Mouse (Mus musculus): ENCODE measurements around the gene Auts2. TPM values are rescaled to one million over a fixed set of nuclear protein-coding genes. Genes with fewer than 3 reads are reported as not detected.

The Auts2 gene
- polyA plus RNA-seq, 1 experiment from 2014 or later, result 47.7 TPM

GRCm38 (mm10) chr5:131698900-131699299 lies 844.2 kb downstream of the Auts2 start:
- no peaks in the 10 kb centered on the region for H3K9me3 ChIP-seq (ENCODE audit: control insufficient read depth, low read depth, low read length)
- WGBS, result 95% methylated on average over 7 of the region's 7 CpGs
- H3K4me3 ChIP-seq (ENCODE audit: low read depth, low read length), result no peak overlapping the region
- no peaks in the 10 kb centered on the region for H3K36me3 ChIP-seq (ENCODE audit: control insufficient read depth, insufficient read depth, low read length)
- no peak overlapping the region for H3K27ac ChIP-seq (ENCODE audit: low read length)
- H3K27me3 ChIP-seq (ENCODE audit: control insufficient read depth, insufficient read depth, low read length), result no peaks in the 10 kb centered on the region
- no peak overlapping the region for H3K4me2 ChIP-seq (replicated peaks; ENCODE audit: low read depth, low read length)
- no peaks in the 10 kb centered on the region for H3K4me1 ChIP-seq (ENCODE audit: control insufficient read depth, insufficient read depth, low read length)
- no peak overlapping the region for H3K9ac ChIP-seq (replicated peaks; ENCODE audit: low read depth, low read length)
- ATAC-seq (ENCODE audit: insufficient number of reproducible peaks, insufficient read depth, low FRiP score, low read depth), result no peak

- Histone ChIP-seq H3K4me2 (replicated peaks; ENCODE audit: low read depth, low read length) (no peak overlapping the region), H3K27me3 (ENCODE audit: control insufficient read depth, insufficient read depth, low read length) (no peaks in the 10 kb centered on the region), H3K4me1 (ENCODE audit: control insufficient read depth, insufficient read depth, low read length) (no peaks in the 10 kb centered on the region), H3K4me3 (ENCODE audit: low read depth, low read length) (no peak overlapping the region), H3K27ac (ENCODE audit: low read length) (no peak overlapping the region), H3K9ac (replicated peaks; ENCODE audit: low read depth, low read length) (no peak overlapping the region), H3K36me3 (ENCODE audit: control insufficient read depth, insufficient read depth, low read length) (no peaks in the 10 kb centered on the region), H3K9me3 (ENCODE audit: control insufficient read depth, low read depth, low read length) (no peaks in the 10 kb centered on the region)
- no peak for ATAC-seq (ENCODE audit: insufficient number of reproducible peaks, insufficient read depth, low FRiP score, low read depth)
- WGBS, result 71% methylated on average over 1 of the region's 1 CpGs
These were observed 852.4 kb downstream of the Auts2 start for GRCm38 (mm10) chr5:131690781-131691180.

GRCm38 (mm10) chr5:131686956-131687618 lies 856.1 kb downstream of the Auts2 start:
- Histone ChIP-seq H3K36me3 (ENCODE audit: control insufficient read depth, insufficient read depth, low read length) (no peaks in the 10 kb centered on the region), H3K4me1 (ENCODE audit: control insufficient read depth, insufficient read depth, low read length) (no peaks in the 10 kb centered on the region)
- WGBS, result 73% methylated on average over 8 of the region's 8 CpGs

GRCm38 (mm10) chr5:131680127-131680845 lies 862.9 kb downstream of the Auts2 start:
- 70% methylated on average over 12 of the region's 12 CpGs for WGBS

More at GRCm38 (mm10) chr5:131686956-131687618, 856.1 kb downstream of the Auts2 start:
- Histone ChIP-seq H3K9me3 (ENCODE audit: control insufficient read depth, low read depth, low read length) (no peaks in the 10 kb centered on the region), H3K9ac (replicated peaks; ENCODE audit: low read depth, low read length) (no peak overlapping the region), H3K4me3 (ENCODE audit: low read depth, low read length) (no peak overlapping the region), H3K27me3 (ENCODE audit: control insufficient read depth, insufficient read depth, low read length) (no peaks in the 10 kb centered on the region), H3K4me2 (replicated peaks; ENCODE audit: low read depth, low read length) (no peak overlapping the region), H3K27ac (ENCODE audit: low read length) (no peak overlapping the region)
- ATAC-seq (ENCODE audit: insufficient number of reproducible peaks, insufficient read depth, low FRiP score, low read depth), result no peak

GRCm38 (mm10) chr5:131679523-131679922 lies 863.6 kb downstream of the Auts2 start:
- Histone ChIP-seq H3K27ac (ENCODE audit: low read length) (no peak overlapping the region), H3K9me3 (ENCODE audit: control insufficient read depth, low read depth, low read length) (no peaks in the 10 kb centered on the region), H3K36me3 (ENCODE audit: control insufficient read depth, insufficient read depth, low read length) (no peaks in the 10 kb centered on the region), H3K27me3 (ENCODE audit: control insufficient read depth, insufficient read depth, low read length) (no peaks in the 10 kb centered on the region), H3K4me3 (ENCODE audit: low read depth, low read length) (no peak overlapping the region), H3K9ac (replicated peaks; ENCODE audit: low read depth, low read length) (no peak overlapping the region), H3K4me2 (replicated peaks; ENCODE audit: low read depth, low read length) (no peak overlapping the region), H3K4me1 (ENCODE audit: control insufficient read depth, insufficient read depth, low read length) (no peaks in the 10 kb centered on the region)
- 97% methylated on average over 1 of the region's 1 CpGs for WGBS
- ATAC-seq (ENCODE audit: insufficient number of reproducible peaks, insufficient read depth, low FRiP score, low read depth), result no peak

More at GRCm38 (mm10) chr5:131680127-131680845, 862.9 kb downstream of the Auts2 start:
- no peak overlapping the region for H3K9ac ChIP-seq (replicated peaks; ENCODE audit: low read depth, low read length)
- ATAC-seq (ENCODE audit: insufficient number of reproducible peaks, insufficient read depth, low FRiP score, low read depth), result no peak
- H3K27ac ChIP-seq (ENCODE audit: low read length), result no peak overlapping the region
- no peaks in the 10 kb centered on the region for H3K27me3 ChIP-seq (ENCODE audit: control insufficient read depth, insufficient read depth, low read length)
- H3K4me1 ChIP-seq (ENCODE audit: control insufficient read depth, insufficient read depth, low read length), result no peaks in the 10 kb centered on the region
- no peaks in the 10 kb centered on the region for H3K9me3 ChIP-seq (ENCODE audit: control insufficient read depth, low read depth, low read length)
- no peak overlapping the region for H3K4me3 ChIP-seq (ENCODE audit: low read depth, low read length)
- no peak overlapping the region for H3K4me2 ChIP-seq (replicated peaks; ENCODE audit: low read depth, low read length)
- no peaks in the 10 kb centered on the region for H3K36me3 ChIP-seq (ENCODE audit: control insufficient read depth, insufficient read depth, low read length)

- Histone ChIP-seq H3K9ac (replicated peaks; ENCODE audit: low read depth, low read length) (no peak overlapping the region), H3K4me2 (replicated peaks; ENCODE audit: low read depth, low read length) (no peak overlapping the region), H3K36me3 (ENCODE audit: control insufficient read depth, insufficient read depth, low read length) (no peaks in the 10 kb centered on the region), H3K9me3 (ENCODE audit: control insufficient read depth, low read depth, low read length) (no peaks in the 10 kb centered on the region), H3K27ac (ENCODE audit: low read length) (no peak overlapping the region), H3K4me1 (ENCODE audit: control insufficient read depth, insufficient read depth, low read length) (no peaks in the 10 kb centered on the region), H3K4me3 (ENCODE audit: low read depth, low read length) (no peak overlapping the region), H3K27me3 (ENCODE audit: control insufficient read depth, insufficient read depth, low read length) (no peaks in the 10 kb centered on the region)
- no peak for ATAC-seq (ENCODE audit: insufficient number of reproducible peaks, insufficient read depth, low FRiP score, low read depth)
- WGBS, result 83% methylated on average over 5 of the region's 5 CpGs
These were observed 865.6 kb downstream of the Auts2 start for GRCm38 (mm10) chr5:131677518-131677917.

GRCm38 (mm10) chr5:131673696-131674095 lies 869.4 kb downstream of the Auts2 start:
- H3K4me1 ChIP-seq (ENCODE audit: control insufficient read depth, insufficient read depth, low read length), result no peaks in the 10 kb centered on the region
- H3K27ac ChIP-seq (ENCODE audit: low read length), result no peak overlapping the region
- no peaks in the 10 kb centered on the region for H3K9me3 ChIP-seq (ENCODE audit: control insufficient read depth, low read depth, low read length)
- WGBS, result 79% methylated on average over 4 of the region's 4 CpGs
- H3K27me3 ChIP-seq (ENCODE audit: control insufficient read depth, insufficient read depth, low read length), result no peaks in the 10 kb centered on the region
- H3K4me3 ChIP-seq (ENCODE audit: low read depth, low read length), result no peak overlapping the region
- no peak for ATAC-seq (ENCODE audit: insufficient number of reproducible peaks, insufficient read depth, low FRiP score, low read depth)
- no peak overlapping the region for H3K4me2 ChIP-seq (replicated peaks; ENCODE audit: low read depth, low read length)
- no peak overlapping the region for H3K9ac ChIP-seq (replicated peaks; ENCODE audit: low read depth, low read length)
- no peaks in the 10 kb centered on the region for H3K36me3 ChIP-seq (ENCODE audit: control insufficient read depth, insufficient read depth, low read length)

- Histone ChIP-seq H3K4me1 (ENCODE audit: control insufficient read depth, insufficient read depth, low read length) (no peaks in the 10 kb centered on the region), H3K9me3 (ENCODE audit: control insufficient read depth, low read depth, low read length) (no peaks in the 10 kb centered on the region; the same call in 1 of the 2 replicates), H3K4me3 (ENCODE audit: low read depth, low read length) (no peak overlapping the region), H3K9ac (replicated peaks; ENCODE audit: low read depth, low read length) (no peak overlapping the region), H3K27me3 (ENCODE audit: control insufficient read depth, insufficient read depth, low read length) (no peaks in the 10 kb centered on the region), H3K27ac (ENCODE audit: low read length) (no peak overlapping the region), H3K36me3 (ENCODE audit: control insufficient read depth, insufficient read depth, low read length) (no peaks in the 10 kb centered on the region), H3K4me2 (replicated peaks; ENCODE audit: low read depth, low read length) (no peak overlapping the region)
- no peak for ATAC-seq (ENCODE audit: insufficient number of reproducible peaks, insufficient read depth, low FRiP score, low read depth)
- WGBS, result 83% methylated on average over 8 of the region's 8 CpGs
These were observed 878.1 kb downstream of the Auts2 start for GRCm38 (mm10) chr5:131665068-131665467.

All from stomach, embryonic 14.5 days (tissue).